Mouse (Mus musculus) megakaryocyte, embryonic 14.5 days (primary cell): ENCODE results near the gene Frmd4b. TPM values are rescaled to one million over a fixed set of nuclear protein-coding genes. Genes with fewer than 3 reads are reported as not detected.
A peak's percentile ranks its signal among the peaks of the same experiment; 100 is the strongest.

ENCODE experiments used
- H3K27me3 ChIP-seq: replicated peaks from 2 replicates; pipeline ENCODE3; 2012; ENCODE audit warnings: inconsistent platforms
- H3K36me3 ChIP-seq: replicated peaks from 2 replicates; pipeline ENCODE3; 2012; ENCODE audit warnings: low read length, inconsistent platforms, mixed read lengths
- H3K4me1 ChIP-seq: 2 replicates; pipeline ENCODE4 v1.6.1; 2012; ENCODE audit warnings: inconsistent platforms
- H3K4me3 ChIP-seq: replicated peaks from 2 replicates; pipeline ENCODE3; 2012; ENCODE audit warnings: moderate library complexity, mild to moderate bottlenecking, inconsistent platforms
- H3K9me3 ChIP-seq: 2 replicates; pipeline ENCODE4 v1.6.1; 2012; ENCODE audit warnings: inconsistent platforms
- FLI1 ChIP-seq: IDR thresholded peaks from 2 replicates; pipeline ENCODE4 v1.6.1; 2012; ENCODE audit warnings: low read length, inconsistent platforms, mixed read lengths
- GATA1 ChIP-seq: IDR thresholded peaks from 3 replicates; pipeline ENCODE4 v1.6.1; 2012; ENCODE audit warnings: mixed read lengths, low read length, inconsistent platforms, borderline replicate concordance
- polyA plus RNA-seq: library from polyadenylated mRNA; stranded (reverse); fragments of >175 nt; gene quantifications from 2 replicates; pipeline ENCODE4 v1.2.3, GENCODE M21; 2012; ENCODE audit warnings: low replicate concordance; ENCODE audit not compliant: insufficient read depth

Gene Frmd4b
- 9.2 and 9.3 TPM in 2 replicates for polyA plus RNA-seq

GRCm38 (mm10) chr6:97617266-97617743 lies at the start of gene Frmd4b:
Frmd4b (minus strand) TSS chr6:97617541.
- H3K27me3 ChIP-seq, result peaks cover 50% of the 10 kb centered on the region
- H3K36me3 ChIP-seq, result no peaks in the 10 kb centered on the region
- H3K4me1 ChIP-seq, result peaks cover 20% of the 10 kb centered on the region
- TF ChIP-seq FLI1, result no peak
- TF ChIP-seq GATA1, result no peak
- no peaks in the 10 kb centered on the region for H3K9me3 ChIP-seq
- H3K4me3 ChIP-seq, result peak within 1 kb of the TSS; percentile 89

- H3K4me3 ChIP-seq, result no peak overlapping the region
- 0 out of 2 replicates have a peak, but pooled peaks cover 4% of the 10 kb centered on the region for H3K9me3 ChIP-seq
- no peaks in the 10 kb centered on the region for H3K36me3 ChIP-seq
- TF ChIP-seq FLI1, result no peak
- TF ChIP-seq GATA1, result no peak
- H3K27me3 ChIP-seq, result no peaks in the 10 kb centered on the region
- H3K4me1 ChIP-seq, result no peaks in the 10 kb centered on the region
These were observed 49.1 kb upstream of the Frmd4b start for GRCm38 (mm10) chr6:97666417-97666816.

GRCm38 (mm10) chr6:97658921-97659320 lies 41.6 kb upstream of the Frmd4b start:
- H3K36me3 ChIP-seq, result no peaks in the 10 kb centered on the region
- no peaks in the 10 kb centered on the region for H3K4me1 ChIP-seq
- no peak for TF ChIP-seq FLI1
- no peak for TF ChIP-seq GATA1
- peaks cover 4% of the 10 kb centered on the region for H3K9me3 ChIP-seq
- H3K4me3 ChIP-seq, result no peak overlapping the region
- H3K27me3 ChIP-seq, result no peaks in the 10 kb centered on the region

- TF ChIP-seq FLI1, result no peak
- no peak for TF ChIP-seq GATA1
- H3K4me1 ChIP-seq, result no peaks in the 10 kb centered on the region
- no peaks in the 10 kb centered on the region for H3K27me3 ChIP-seq
- no peaks in the 10 kb centered on the region for H3K36me3 ChIP-seq
- peaks cover 4% of the 10 kb centered on the region for H3K9me3 ChIP-seq
- no peak overlapping the region for H3K4me3 ChIP-seq
These were observed 38.6 kb upstream of the Frmd4b start for GRCm38 (mm10) chr6:97655986-97656385.

GRCm38 (mm10) chr6:97647501-97647900 lies 30.2 kb upstream of the Frmd4b start:
- TF ChIP-seq FLI1 (no peak), GATA1 (no peak)
- Histone ChIP-seq H3K9me3 (no peaks in the 10 kb centered on the region), H3K4me1 (no peaks in the 10 kb centered on the region), H3K36me3 (no peaks in the 10 kb centered on the region), H3K4me3 (no peak overlapping the region), H3K27me3 (no peaks in the 10 kb centered on the region)

GRCm38 (mm10) chr6:97623330-97623729 lies 6.0 kb upstream of the Frmd4b start:
- H3K4me3 ChIP-seq, result no peak overlapping the region
- TF ChIP-seq FLI1 (no peak), GATA1 (no peak)
- peaks cover 13% of the 10 kb centered on the region for H3K9me3 ChIP-seq
- H3K4me1 ChIP-seq, result 0 out of 2 replicates have a peak, but pooled peaks cover 3% of the 10 kb centered on the region
- peaks cover 14% of the 10 kb centered on the region for H3K27me3 ChIP-seq
- H3K36me3 ChIP-seq, result no peaks in the 10 kb centered on the region

- Histone ChIP-seq H3K27me3 (peaks cover 22% of the 10 kb centered on the region), H3K4me3 (no peak overlapping the region), H3K36me3 (no peaks in the 10 kb centered on the region), H3K4me1 (peaks cover 8% of the 10 kb centered on the region), H3K9me3 (peaks cover 13% of the 10 kb centered on the region)
- TF ChIP-seq FLI1 (no peak), GATA1 (no peak)
These were observed 4.9 kb upstream of the Frmd4b start for GRCm38 (mm10) chr6:97622236-97622635.

- H3K27me3 ChIP-seq, result peaks cover 52% of the 10 kb centered on the region
- no peaks in the 10 kb centered on the region for H3K36me3 ChIP-seq
- H3K9me3 ChIP-seq, result no peaks in the 10 kb centered on the region; the same call in 1 of the 2 replicates
- no peak for TF ChIP-seq FLI1
- TF ChIP-seq GATA1, result no peak
- H3K4me3 ChIP-seq, result peak overlapping the region; percentile 89
- peaks cover 20% of the 10 kb centered on the region for H3K4me1 ChIP-seq
These were observed 433 bp upstream of the Frmd4b start for GRCm38 (mm10) chr6:97617774-97618173.

- Histone ChIP-seq H3K36me3 (no peaks in the 10 kb centered on the region), H3K4me1 (peaks cover 20% of the 10 kb centered on the region), H3K27me3 (peaks cover 50% of the 10 kb centered on the region), H3K4me3 (peak overlapping the region; percentile 89), H3K9me3 (no peaks in the 10 kb centered on the region)
- TF ChIP-seq FLI1 (no peak), GATA1 (no peak)
These were observed 579 bp downstream of the Frmd4b start for GRCm38 (mm10) chr6:97616658-97617265.

GRCm38 (mm10) chr6:97615901-97616461 lies 1.4 kb downstream of the Frmd4b start:
- Histone ChIP-seq H3K27me3 (peaks cover 48% of the 10 kb centered on the region), H3K36me3 (no peaks in the 10 kb centered on the region), H3K4me1 (peaks cover 20% of the 10 kb centered on the region), H3K4me3 (no peak overlapping the region), H3K9me3 (no peaks in the 10 kb centered on the region)
- TF ChIP-seq GATA1, result no peak
- TF ChIP-seq FLI1, result no peak
